Mouse (Mus musculus) embryonic fibroblast, embryonic 13.5 days (primary cell): Measurements from ENCODE around the gene Prss45.

Experiments
- CTCF ChIP-seq: IDR thresholded peaks from 2 replicates; pipeline ENCODE4 v1.5.1; 2011; ENCODE audit warnings: mild to moderate bottlenecking, control low read depth, low read length, moderate library complexity, borderline replicate concordance; ENCODE audit not compliant: insufficient read depth
- POLR2A ChIP-seq: IDR thresholded peaks from 2 replicates; pipeline ENCODE4 v1.6.1; 2011; ENCODE audit warnings: low read depth, mild to moderate bottlenecking, control low read depth, low read length, moderate library complexity

DNA sequence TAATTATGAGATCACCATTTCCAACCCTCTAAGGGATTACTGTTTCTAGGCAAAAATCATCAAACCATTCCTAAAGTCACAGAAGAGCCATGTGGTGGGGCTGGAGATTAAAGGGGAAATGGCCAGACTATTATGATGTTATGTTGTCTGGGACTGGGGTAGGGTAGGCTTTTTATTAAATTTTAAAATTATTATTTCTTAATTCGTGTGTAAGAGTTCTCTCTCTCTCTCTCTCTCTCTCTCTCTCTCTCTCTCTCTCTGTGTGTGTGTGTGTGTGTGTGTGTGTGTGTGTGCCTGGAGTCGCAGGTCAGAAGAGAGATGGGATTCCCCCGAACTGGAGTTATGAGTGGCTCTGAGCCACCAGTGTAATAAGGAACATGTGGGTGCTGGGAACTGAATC lies 8.0 kb upstream of the Prss45 start, which contains the start of gene Prss43:
- TF ChIP-seq CTCF (no peak), POLR2A (no peak)
